Mouse (Mus musculus) MEL (cell line): ENCODE results near the gene Plxna3. TPM values are rescaled to one million over a fixed set of nuclear protein-coding genes. Genes with fewer than 3 reads are reported as not detected.

Source experiments
- DNase-seq: peaks from one replicate; pipeline ENCODE4 v3.0.0; 2011; ENCODE audit warnings: low read depth, low spot score
- H3K27ac ChIP-seq: 2 replicates; pipeline ENCODE4 v1.5.1; 2012; ENCODE audit warnings: low read depth, mild to moderate bottlenecking, control low read depth, low read length, moderate library complexity; ENCODE audit not compliant: control insufficient read depth
- H3K27me3 ChIP-seq, 2 experiments: fragments of 150-350 bp in 1 of 2; sonication (generic) in 1 of 2; 2 replicates each; pipeline ENCODE4 v1.6.1; 2012; ENCODE audit warnings: low read length in 2 of 2, mild to moderate bottlenecking in 2 of 2, improper control_type of control experiment in 1 of 2, moderate library complexity in 1 of 2; ENCODE audit not compliant: insufficient read depth in 2 of 2, control insufficient read depth in 1 of 2
- H3K36me3 ChIP-seq, 2 experiments: 2 replicates each; pipeline ENCODE4 v1.6.1; 2012 to 2014; ENCODE audit warnings: low read length in 2 of 2, improper control_type of control experiment in 1 of 2, inconsistent platforms in 1 of 2, mild to moderate bottlenecking in 1 of 2; ENCODE audit not compliant: insufficient read depth in 2 of 2, control insufficient read depth in 1 of 2
- H3K4me1 ChIP-seq, 2 experiments: fragments of 150-350 bp in 1 of 2; sonication (generic) in 1 of 2; 2 replicates each; pipeline ENCODE4 v1.6.1; 2012; ENCODE audit warnings: low read length in 2 of 2, improper control_type of control experiment in 1 of 2, mild to moderate bottlenecking in 1 of 2; ENCODE audit not compliant: insufficient read depth in 2 of 2, control insufficient read depth in 1 of 2
- H3K4me3 ChIP-seq, 2 experiments: fragments of 150-350 bp in 1 of 2; sonication (generic) in 1 of 2; 2 replicates each; pipeline ENCODE4 v1.5.1; 2012; ENCODE audit warnings: low read depth in 2 of 2, low read length in 2 of 2, mild to moderate bottlenecking in 2 of 2, moderate library complexity in 2 of 2, control low read depth in 1 of 2, improper control_type of control experiment in 1 of 2; ENCODE audit not compliant: control insufficient read depth in 1 of 2, insufficient read depth in 1 of 2
- H3K79me2 ChIP-seq: 2 replicates; pipeline ENCODE4 v1.6.1; 2012; ENCODE audit warnings: mild to moderate bottlenecking, low read length, moderate library complexity; ENCODE audit not compliant: control insufficient read depth, poor library complexity, insufficient read depth
- H3K9ac ChIP-seq: 2 replicates; pipeline ENCODE4 v1.6.1; 2012; ENCODE audit warnings: low read depth, mild to moderate bottlenecking, control low read depth, low read length, moderate library complexity; ENCODE audit not compliant: control insufficient read depth, poor library complexity, severe bottlenecking
- H3K9me3 ChIP-seq: fragments of 150-350 bp; sonication (generic); replicated peaks from 2 replicates; pipeline ENCODE4 v1.6.1; 2012; ENCODE audit warnings: mild to moderate bottlenecking, low read length, improper control_type of control experiment, moderate library complexity; ENCODE audit not compliant: insufficient read depth
- CHD2 ChIP-seq: IDR thresholded peaks from 2 replicates; pipeline ENCODE4 v1.6.1; 2011; ENCODE audit warnings: low read length, improper control_type of control experiment
- CTCF ChIP-seq, 3 experiments: IDR thresholded peaks in 2 of 3; conservative IDR thresholded peaks in 1 of 3; 2 replicates each; pipeline ENCODE4 v1.5.1; 2011 to 2012; ENCODE audit warnings: low read length in 3 of 3, low read depth in 2 of 3, mild to moderate bottlenecking in 2 of 3, improper control_type of control experiment in 1 of 3, inconsistent platforms in 1 of 3, mixed read lengths in 1 of 3, moderate library complexity in 1 of 3; ENCODE audit not compliant: control insufficient read depth in 1 of 3, insufficient read depth in 1 of 3, poor library complexity in 1 of 3, severe bottlenecking in 1 of 3
- E2F4 ChIP-seq: IDR thresholded peaks from 2 replicates; pipeline ENCODE4 v1.6.1; 2011; ENCODE audit warnings: low read depth, low read length, improper control_type of control experiment, borderline replicate concordance
- ELF1 ChIP-seq: IDR thresholded peaks from 2 replicates; pipeline ENCODE4 v1.6.1; 2014; ENCODE audit warnings: low read depth, mild to moderate bottlenecking, inconsistent platforms, low read length, improper control_type of control experiment, moderate library complexity
- ETS1 ChIP-seq: IDR thresholded peaks from 2 replicates; pipeline ENCODE4 v1.6.1; 2012; ENCODE audit warnings: low read depth, mild to moderate bottlenecking, inconsistent platforms, low read length, improper control_type of control experiment, moderate library complexity
- GABPA ChIP-seq: IDR thresholded peaks from 2 replicates; pipeline ENCODE4 v1.6.1; 2012; ENCODE audit warnings: low read depth, mild to moderate bottlenecking, inconsistent platforms, low read length, improper control_type of control experiment, moderate library complexity
- GATA1 ChIP-seq: IDR thresholded peaks from 2 replicates; pipeline ENCODE4 v1.6.1; 2011; ENCODE audit warnings: low read depth, low read length, improper control_type of control experiment
- HCFC1 ChIP-seq: IDR thresholded peaks from 2 replicates; pipeline ENCODE4 v1.6.1; 2012; ENCODE audit warnings: low read depth, mild to moderate bottlenecking, inconsistent platforms, low read length, improper control_type of control experiment, moderate library complexity
- JUND ChIP-seq: IDR thresholded peaks from 2 replicates; pipeline ENCODE4 v1.6.1; 2011; ENCODE audit warnings: low read depth, mild to moderate bottlenecking, improper control_type of control experiment, low read length
- KAT2A ChIP-seq: conservative IDR thresholded peaks from 2 replicates; pipeline ENCODE4 v1.6.1; 2012; ENCODE audit warnings: low read depth, low read length, improper control_type of control experiment, inconsistent platforms
- MAX ChIP-seq: IDR thresholded peaks from 2 replicates; pipeline ENCODE4 v1.6.1; 2011; ENCODE audit warnings: low read length, improper control_type of control experiment
- MAZ ChIP-seq: IDR thresholded peaks from 2 replicates; pipeline ENCODE4 v1.6.1; 2012; ENCODE audit warnings: low read depth, mild to moderate bottlenecking, inconsistent platforms, low read length, improper control_type of control experiment
- MEF2A ChIP-seq: IDR thresholded peaks from 2 replicates; pipeline ENCODE4 v1.6.1; 2014; ENCODE audit warnings: low read depth, mild to moderate bottlenecking, inconsistent platforms, low read length, improper control_type of control experiment; ENCODE audit not compliant: poor library complexity, insufficient replicate concordance, severe bottlenecking; ENCODE audit errors: extremely low read depth
- MXI1 ChIP-seq: IDR thresholded peaks from 2 replicates; pipeline ENCODE4 v1.6.1; 2011; ENCODE audit warnings: mild to moderate bottlenecking, low read depth, low read length, improper control_type of control experiment
- MYC ChIP-seq: IDR thresholded peaks from 2 replicates; pipeline ENCODE4 v1.6.1; 2011; ENCODE audit warnings: low read depth, mild to moderate bottlenecking, low read length, improper control_type of control experiment, moderate library complexity
- NELFE ChIP-seq: IDR thresholded peaks from 2 replicates; pipeline ENCODE4 v1.6.1; 2011; ENCODE audit warnings: low read depth, low read length, improper control_type of control experiment
- POLR2AphosphoS2 ChIP-seq: IDR thresholded peaks from 2 replicates; pipeline ENCODE4 v1.6.1; 2011; ENCODE audit warnings: low read length, improper control_type of control experiment
- POLR2AphosphoS5 ChIP-seq: IDR thresholded peaks from 2 replicates; pipeline ENCODE4 v1.6.1; 2012; ENCODE audit warnings: low read depth, borderline replicate concordance, mild to moderate bottlenecking, inconsistent platforms, low read length, moderate library complexity, mixed read lengths
- RCOR1 ChIP-seq: IDR thresholded peaks from 2 replicates; pipeline ENCODE4 v1.6.1; 2012; ENCODE audit warnings: low read depth, mild to moderate bottlenecking, inconsistent platforms, low read length, improper control_type of control experiment
- SIN3A ChIP-seq: IDR thresholded peaks from 2 replicates; pipeline ENCODE4 v1.6.1; 2012; ENCODE audit warnings: low read length, improper control_type of control experiment, inconsistent platforms
- SMC3 ChIP-seq: IDR thresholded peaks from 2 replicates; pipeline ENCODE4 v1.6.1; 2011; ENCODE audit warnings: low read depth, low read length, improper control_type of control experiment
- TBP ChIP-seq: IDR thresholded peaks from 2 replicates; pipeline ENCODE4 v1.8.0; 2011; ENCODE audit warnings: low read depth, low read length, improper control_type of control experiment
- TCF12 ChIP-seq: IDR thresholded peaks from 2 replicates; pipeline ENCODE4 v1.6.1; 2014; ENCODE audit warnings: low read depth, mild to moderate bottlenecking, inconsistent platforms, low read length, improper control_type of control experiment, moderate library complexity
- USF1 ChIP-seq: IDR thresholded peaks from 2 replicates; pipeline ENCODE4 v1.6.1; 2014; ENCODE audit warnings: low read depth, mild to moderate bottlenecking, inconsistent platforms, low read length, improper control_type of control experiment, moderate library complexity
- USF2 ChIP-seq, 2 experiments: IDR thresholded peaks; 2 replicates each; pipeline ENCODE4 v1.6.1; 2011 to 2012; ENCODE audit warnings: improper control_type of control experiment in 2 of 2, low read length in 2 of 2, borderline replicate concordance in 1 of 2, inconsistent platforms in 1 of 2, low read depth in 1 of 2, mild to moderate bottlenecking in 1 of 2; ENCODE audit not compliant: insufficient read depth in 1 of 2
- ZKSCAN1 ChIP-seq: IDR thresholded peaks from 2 replicates; pipeline ENCODE4 v1.6.1; 2012; ENCODE audit warnings: low read depth, mild to moderate bottlenecking, inconsistent platforms, low read length, improper control_type of control experiment, moderate library complexity
- ZMIZ1 ChIP-seq: IDR thresholded peaks from 2 replicates; pipeline ENCODE4 v1.6.1; 2012; ENCODE audit warnings: low read depth, mild to moderate bottlenecking, inconsistent platforms, low read length, improper control_type of control experiment, moderate library complexity
- ZNF384 ChIP-seq: IDR thresholded peaks from 2 replicates; pipeline ENCODE4 v1.6.1; 2012; ENCODE audit warnings: low read depth, mild to moderate bottlenecking, inconsistent platforms, low read length, improper control_type of control experiment
- polyA plus RNA-seq, 2 experiments: library from polyadenylated mRNA; stranded (reverse) in 1 of 2; unstranded in 1 of 2; fragments of >175 nt in 1 of 2; fragments of >200 nt in 1 of 2; gene quantifications; 2 replicates each; pipeline versions ENCODE4 v1.2.1 to v1.2.4; 2012; ENCODE audit warnings: low replicate concordance in 2 of 2, low read depth in 1 of 2; ENCODE audit not compliant: insufficient read length in 2 of 2, insufficient read depth in 1 of 2, missing spikeins in 1 of 2
- total RNA-seq: library from RNA; depleted of rRNA; stranded (reverse); fragments of 300-350 nt; gene quantifications from 2 replicates; pipeline ENCODE4 v1.2.3, GENCODE M21; 2012

Plxna3 gene
- total and polyA plus RNA-seq, 3 experiments, result 8.3 to 13.7 TPM; not detected in 1

GRCm38 (mm10) chrX:74299721-74300120 is 29.1 kb upstream of the Plxna3 start:
- H3K36me3 ChIP-seq, result peaks cover 0 to 11% of the 10 kb centered on the region in 2 experiments; a peak in 3 of 4 replicates
- H3K27ac ChIP-seq, result peak overlapping the region; percentile 38; the same call in 1 of the 2 replicates
- peaks cover 10% of the 10 kb centered on the region for H3K79me2 ChIP-seq
- no peak overlapping the region for H3K9ac ChIP-seq
- no peaks in the 10 kb centered on the region for H3K27me3 ChIP-seq
- no peak overlapping the region for H3K4me3 ChIP-seq
- DNase-seq, result peak; percentile 66
- peaks cover 6% of the 10 kb centered on the region in 2 experiments; a peak in 3 of 4 replicates for H3K4me1 ChIP-seq
- no peak for TF ChIP-seq POLR2AphosphoS5
- TF ChIP-seq JUND, result no peak
- TF ChIP-seq GATA1, result no peak
- no peak for TF ChIP-seq CHD2
- no peak for TF ChIP-seq ZKSCAN1
- no peak for TF ChIP-seq TCF12
- TF ChIP-seq TBP, result no peak
- TF ChIP-seq ETS1, result peak; percentile 46; the same call in 1 of the 2 replicates
- TF ChIP-seq USF1, result no peak
- TF ChIP-seq ZNF384, result no peak
- TF ChIP-seq ELF1, result peak; percentile 59; the same call in 1 of the 2 replicates
- H3K9me3 ChIP-seq, result no peaks in the 10 kb centered on the region

GRCm38 (mm10) chrX:74304867-74305700 is 23.8 kb upstream of the Plxna3 start, which contains the start of gene Gdi1:
TSS of gene Gdi1 (plus strand) at chrX:74304998.
- peak within 1 kb of the TSS; percentile 67 to 70 for H3K4me3 ChIP-seq
- peaks cover 6% of the 10 kb centered on the region; the same call in 1 of the 2 replicates for H3K79me2 ChIP-seq
- peak within 1 kb of the TSS; percentile 85 for H3K27ac ChIP-seq
- no peaks in the 10 kb centered on the region for H3K9me3 ChIP-seq
- H3K4me1 ChIP-seq, result peaks cover 0 to 10% of the 10 kb centered on the region in 2 experiments; a peak in 2 of 4 replicates
- DNase-seq, result peak; percentile 86
- no peaks in the 10 kb centered on the region; a peak in 3 of 4 replicates for H3K36me3 ChIP-seq
- peak within 1 kb of the TSS; percentile 87 for H3K9ac ChIP-seq
- H3K27me3 ChIP-seq, result no peaks in the 10 kb centered on the region
- no peak for TF ChIP-seq ZKSCAN1
- no peak for TF ChIP-seq GATA1
- no peak for TF ChIP-seq RCOR1
- no peak for TF ChIP-seq POLR2AphosphoS5
- TF ChIP-seq NELFE, result peak; percentile 79
- peak; percentile 80 for TF ChIP-seq SIN3A
- TF ChIP-seq MAX, result no peak
- no peak for TF ChIP-seq MYC
- TF ChIP-seq GABPA, result no peak
- TF ChIP-seq USF2 (IDR thresholded peaks at IDR 0.05; ENCODE audit: borderline replicate concordance in 1 of 2, insufficient read depth in 1 of 2, low read depth in 1 of 2, low read length in 2 of 2), result no peak
- TF ChIP-seq KAT2A, result peak; percentile 72
- peak; percentile 4; the same call in 1 of the 2 replicates for TF ChIP-seq MAZ
- peak; percentile 77 for TF ChIP-seq MXI1
- TF ChIP-seq SMC3, result 0 out of 2 replicates have a peak, but pooled peaks have one; percentile 14
- TF ChIP-seq USF1, result no peak
- no peak for TF ChIP-seq E2F4
- no peak for TF ChIP-seq MEF2A
- peak; percentile 66; the same call in 1 of the 2 replicates for TF ChIP-seq HCFC1
- peak; percentile 77 for TF ChIP-seq TBP
- TF ChIP-seq ZMIZ1, result peak; percentile 77
- peak in 1 of 3 experiments; percentile 14; a peak in 1 of 6 replicates for TF ChIP-seq CTCF (IDR thresholded peaks at IDR 0.05 in 2 of 3, conservative IDR thresholded peaks at IDR 0.05 in 1 of 3; ENCODE audit: control insufficient read depth in 1 of 3, insufficient read depth in 1 of 3, low read depth in 2 of 3, low read length in 3 of 3, poor library complexity in 1 of 3, severe bottlenecking in 1 of 3)
- peak; percentile 82; the same call in 1 of the 2 replicates for TF ChIP-seq POLR2AphosphoS2
- TF ChIP-seq TCF12, result peak; percentile 56
